Mouse (Mus musculus): ENCODE measurements around the gene Vwce. TPM values are rescaled to one million over a fixed set of nuclear protein-coding genes. Genes with fewer than 3 reads are reported as not detected.
A peak's percentile ranks its signal among the peaks of the same experiment; 100 is the strongest.

Vwce gene
- polyA plus RNA-seq, 1 experiment from 2014 or later, result 0.33 TPM

DNA sequence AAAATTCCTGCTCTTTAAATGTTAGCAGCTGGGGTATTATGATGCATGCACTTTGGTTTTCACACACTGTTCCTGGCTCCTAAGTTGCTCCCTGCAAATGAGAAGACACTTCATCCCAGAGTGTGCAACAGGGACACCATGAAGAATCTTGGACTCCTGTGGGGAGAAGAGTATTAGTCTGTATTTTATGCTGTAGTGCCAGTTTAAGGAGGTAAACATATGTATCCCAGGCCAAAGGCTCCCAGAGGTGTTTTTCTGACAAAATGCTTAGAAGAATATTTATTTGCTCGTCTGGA lies 44.7 kb downstream of the Vwce start:
- peak; percentile 38; the same call in 1 of the 2 replicates for ATAC-seq (ENCODE audit: low FRiP score, low read depth)
- 83% methylated on average over 1 of the region's 1 CpGs for WGBS

GRCm38 (mm10) chr19:10681571-10681970 lies 47.6 kb downstream of the Vwce start:
- H3K36me3 ChIP-seq, result no peaks in the 10 kb centered on the region
- WGBS, result 73% methylated on average over 4 of the region's 4 CpGs
- no peak overlapping the region for H3K4me3 ChIP-seq

More for the DNA sequence above, 44.7 kb downstream of the Vwce start:
- no peaks in the 10 kb centered on the region; the same call in 1 of the 2 replicates for H3K27me3 ChIP-seq
- no peaks in the 10 kb centered on the region for H3K36me3 ChIP-seq
- H3K9ac ChIP-seq (replicated peaks), result no peak overlapping the region
- no peak overlapping the region for H3K4me2 ChIP-seq (replicated peaks)
- no peak overlapping the region for H3K4me3 ChIP-seq
- H3K27ac ChIP-seq (replicated peaks), result no peak overlapping the region
- no peaks in the 10 kb centered on the region for H3K9me3 ChIP-seq
- H3K4me1 ChIP-seq, result no peaks in the 10 kb centered on the region

GRCm38 (mm10) chr19:10685081-10685480 lies 51.1 kb downstream of the Vwce start:
- H3K27me3 ChIP-seq, result no peaks in the 10 kb centered on the region; the same call in 1 of the 2 replicates
- no peak overlapping the region for H3K4me3 ChIP-seq
- no peak overlapping the region for H3K9ac ChIP-seq (replicated peaks)
- WGBS, result 91% methylated on average over 9 of the region's 9 CpGs
- no peak overlapping the region for H3K27ac ChIP-seq (replicated peaks)
- no peak for ATAC-seq (ENCODE audit: low FRiP score, low read depth)
- no peak overlapping the region for H3K4me2 ChIP-seq (replicated peaks)
- peaks cover 18% of the 10 kb centered on the region for H3K4me1 ChIP-seq
- H3K36me3 ChIP-seq, result no peaks in the 10 kb centered on the region
- H3K9me3 ChIP-seq, result no peaks in the 10 kb centered on the region

More at GRCm38 (mm10) chr19:10681571-10681970, 47.6 kb downstream of the Vwce start:
- Histone ChIP-seq H3K4me1 (no peaks in the 10 kb centered on the region), H3K27me3 (no peaks in the 10 kb centered on the region; the same call in 1 of the 2 replicates), H3K4me2 (replicated peaks) (no peak overlapping the region), H3K27ac (replicated peaks) (no peak overlapping the region), H3K9me3 (no peaks in the 10 kb centered on the region), H3K9ac (replicated peaks) (no peak overlapping the region)
- ATAC-seq (ENCODE audit: low FRiP score, low read depth), result no peak

- Histone ChIP-seq H3K4me1 (peaks cover 20% of the 10 kb centered on the region), H3K4me3 (no peak overlapping the region), H3K4me2 (replicated peaks) (no peak overlapping the region), H3K9ac (replicated peaks) (no peak overlapping the region), H3K27me3 (no peaks in the 10 kb centered on the region; the same call in 1 of the 2 replicates), H3K27ac (replicated peaks) (no peak overlapping the region), H3K36me3 (no peaks in the 10 kb centered on the region), H3K9me3 (no peaks in the 10 kb centered on the region)
- 75% methylated on average over 2 of the region's 2 CpGs for WGBS
- no peak for ATAC-seq (ENCODE audit: low FRiP score, low read depth)
Observed at GRCm38 (mm10) chr19:10685727-10686126, 51.7 kb downstream of the Vwce start.

DNA sequence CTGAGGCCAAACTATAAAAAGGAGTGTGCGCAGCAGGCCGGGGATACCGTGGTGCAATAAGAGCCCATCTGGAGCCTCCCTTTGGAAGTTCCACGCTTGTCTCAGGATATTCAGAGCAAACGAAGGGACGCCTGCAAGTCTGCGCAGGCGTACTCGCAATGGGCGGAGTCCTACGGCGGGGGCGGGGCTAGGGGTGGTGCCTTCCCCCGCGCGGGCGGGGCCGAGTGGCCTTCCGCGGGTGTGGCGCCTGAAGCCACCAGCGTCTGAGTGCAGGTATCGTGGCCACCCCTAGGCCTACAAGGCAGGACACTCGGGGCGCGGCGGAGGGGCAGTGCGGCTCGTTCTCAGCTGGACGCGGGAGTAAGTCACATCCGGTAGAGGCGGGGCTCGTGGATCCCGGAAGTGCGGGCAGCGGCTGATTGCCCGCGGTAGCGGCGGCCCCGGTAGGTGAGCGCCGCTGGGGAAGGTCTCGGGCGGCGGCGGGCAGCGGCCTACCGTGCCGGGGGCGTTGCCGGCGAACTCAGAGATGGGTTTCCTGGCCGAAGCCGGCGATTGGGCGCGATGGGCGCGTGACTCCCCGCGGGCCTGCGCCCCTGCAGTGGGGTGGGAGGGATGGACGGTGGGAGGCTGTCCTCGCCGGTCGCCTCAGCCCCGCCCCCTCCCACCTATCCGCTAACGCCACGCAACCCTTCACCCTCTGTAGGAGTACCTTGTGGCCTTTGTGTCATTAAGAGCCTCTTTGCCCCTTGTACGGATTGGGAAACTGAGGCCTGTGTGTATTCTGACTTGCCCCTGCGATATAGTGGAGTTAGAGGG lies 54.7 kb downstream of the Vwce start, which contains the start of gene Vps37c:
Vps37c (plus strand) TSS at position 199 of the 816 bp plus-strand sequence.
- peak; percentile 93 for ATAC-seq (ENCODE audit: low FRiP score, low read depth)
- peaks cover 25% of the 10 kb centered on the region for H3K4me1 ChIP-seq
- H3K9me3 ChIP-seq, result no peaks in the 10 kb centered on the region
- H3K4me2 ChIP-seq (replicated peaks), result peak within 1 kb of the TSS; percentile 77
- H3K27me3 ChIP-seq, result no peaks in the 10 kb centered on the region
- under 1% methylated on average over 60 of the region's 74 CpGs for WGBS
- peak within 1 kb of the TSS; percentile 80 for H3K4me3 ChIP-seq
- H3K36me3 ChIP-seq, result no peaks in the 10 kb centered on the region
- H3K27ac ChIP-seq (replicated peaks), result peak within 1 kb of the TSS; percentile 94
- H3K9ac ChIP-seq (replicated peaks), result peak within 1 kb of the TSS; percentile 76

GRCm38 (mm10) chr19:10689470-10690166 lies 55.6 kb downstream of the Vwce start:
- H3K36me3 ChIP-seq, result no peaks in the 10 kb centered on the region
- no peak for ATAC-seq (ENCODE audit: low FRiP score, low read depth)
- no peaks in the 10 kb centered on the region for H3K9me3 ChIP-seq
- peak overlapping the region; percentile 76 for H3K9ac ChIP-seq (replicated peaks)
- peak overlapping the region; percentile 80 for H3K4me3 ChIP-seq
- H3K27me3 ChIP-seq, result no peaks in the 10 kb centered on the region
- H3K27ac ChIP-seq (replicated peaks), result peak overlapping the region; percentile 94
- peaks cover 25% of the 10 kb centered on the region for H3K4me1 ChIP-seq
- H3K4me2 ChIP-seq (replicated peaks), result peak overlapping the region; percentile 77
- 65% methylated on average over 5 of the region's 5 CpGs for WGBS

GRCm38 (mm10) chr19:10690336-10690735 lies 56.3 kb downstream of the Vwce start:
- Histone ChIP-seq H3K9me3 (no peaks in the 10 kb centered on the region), H3K4me2 (replicated peaks) (peak overlapping the region; percentile 77), H3K27ac (replicated peaks) (no peak overlapping the region), H3K4me1 (peaks cover 29% of the 10 kb centered on the region), H3K27me3 (no peaks in the 10 kb centered on the region), H3K4me3 (no peak overlapping the region), H3K9ac (replicated peaks) (no peak overlapping the region), H3K36me3 (no peaks in the 10 kb centered on the region)
- WGBS, result 87% methylated on average over 3 of the region's 3 CpGs
- no peak for ATAC-seq (ENCODE audit: low FRiP score, low read depth)

GRCm38 (mm10) chr19:10691121-10691520 lies 57.1 kb downstream of the Vwce start:
- no peak overlapping the region for H3K4me3 ChIP-seq
- H3K9me3 ChIP-seq, result no peaks in the 10 kb centered on the region
- peaks cover 36% of the 10 kb centered on the region for H3K4me1 ChIP-seq
- H3K27me3 ChIP-seq, result no peaks in the 10 kb centered on the region
- ATAC-seq (ENCODE audit: low FRiP score, low read depth), result no peak
- no peaks in the 10 kb centered on the region for H3K36me3 ChIP-seq
- no peak overlapping the region for H3K27ac ChIP-seq (replicated peaks)
- H3K9ac ChIP-seq (replicated peaks), result no peak overlapping the region
- H3K4me2 ChIP-seq (replicated peaks), result no peak overlapping the region
- 95% methylated on average over 4 of the region's 4 CpGs for WGBS

- H3K4me2 ChIP-seq (replicated peaks), result no peak overlapping the region
- H3K36me3 ChIP-seq, result no peaks in the 10 kb centered on the region
- WGBS, result 81% methylated on average over 3 of the region's 3 CpGs
- no peaks in the 10 kb centered on the region for H3K9me3 ChIP-seq
- H3K9ac ChIP-seq (replicated peaks), result no peak overlapping the region
- ATAC-seq (ENCODE audit: low FRiP score, low read depth), result no peak
- H3K27me3 ChIP-seq, result no peaks in the 10 kb centered on the region
- peaks cover 38% of the 10 kb centered on the region for H3K4me1 ChIP-seq
- no peak overlapping the region for H3K27ac ChIP-seq (replicated peaks)
- no peak overlapping the region for H3K4me3 ChIP-seq
Observed at GRCm38 (mm10) chr19:10691660-10692059, 57.6 kb downstream of the Vwce start.

DNA sequence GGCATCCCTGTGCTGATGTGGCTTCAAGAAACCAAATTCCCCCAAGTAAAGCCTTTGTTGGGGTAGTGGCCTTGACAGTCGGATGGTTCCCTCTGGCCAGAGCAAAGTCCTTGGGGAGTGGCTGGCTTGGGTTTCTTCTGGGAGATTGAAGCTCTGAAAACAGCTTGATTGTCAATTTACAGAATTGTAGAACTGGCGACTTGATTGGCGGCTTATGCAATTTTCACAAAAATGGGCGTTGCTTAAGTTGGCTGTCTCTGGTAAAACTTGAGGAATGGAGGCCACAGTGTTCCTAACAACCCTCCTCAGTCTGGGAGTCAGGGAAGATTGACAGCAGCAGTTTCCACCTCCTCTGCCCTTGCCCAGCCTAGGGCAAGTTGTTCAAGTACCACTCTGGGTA lies 58.3 kb downstream of the Vwce start:
- Histone ChIP-seq H3K36me3 (no peaks in the 10 kb centered on the region), H3K4me1 (peaks cover 43% of the 10 kb centered on the region), H3K27ac (replicated peaks) (no peak overlapping the region), H3K4me3 (no peak overlapping the region), H3K9me3 (no peaks in the 10 kb centered on the region), H3K9ac (replicated peaks) (no peak overlapping the region), H3K27me3 (no peaks in the 10 kb centered on the region), H3K4me2 (replicated peaks) (no peak overlapping the region)
- whole genome bisulfite sequencing, result 94% methylated on average over 4 of the region's 4 CpGs
- ATAC-seq (ENCODE audit: low FRiP score, low read depth), result no peak

GRCm38 (mm10) chr19:10693926-10694682 lies 60.1 kb downstream of the Vwce start:
- no peak overlapping the region for H3K27ac ChIP-seq (replicated peaks)
- WGBS, result 86% methylated on average over 10 of the region's 10 CpGs
- H3K4me2 ChIP-seq (replicated peaks), result no peak overlapping the region
- H3K4me1 ChIP-seq, result peaks cover 51% of the 10 kb centered on the region
- H3K36me3 ChIP-seq, result no peaks in the 10 kb centered on the region
- H3K27me3 ChIP-seq, result no peaks in the 10 kb centered on the region
- no peak overlapping the region for H3K4me3 ChIP-seq
- no peaks in the 10 kb centered on the region for H3K9me3 ChIP-seq
- H3K9ac ChIP-seq (replicated peaks), result no peak overlapping the region
- ATAC-seq (ENCODE audit: low FRiP score, low read depth), result no peak

Data from midbrain, embryonic 12.5 days (tissue).